Mouse (Mus musculus): ENCODE data around the gene Phf5a.

- no peak for TF ChIP-seq EP300 (IDR thresholded peaks at IDR 0.05; ENCODE audit: insufficient read depth, low read depth, low read length)
- TF ChIP-seq CTCF (IDR thresholded peaks at IDR 0.05; ENCODE audit: low read depth, low read length): no peak
- no peak for TF ChIP-seq POLR2A (IDR thresholded peaks at IDR 0.05; ENCODE audit: insufficient read depth, low read length)
These were observed 40.8 kb upstream of the Phf5a start for GRCm38 (mm10) chr15:81912498-81912897.
